Mouse (Mus musculus): ENCODE measurements around the gene Lgals9. TPM values are rescaled to one million over a fixed set of nuclear protein-coding genes. Genes with fewer than 3 reads are reported as not detected.

Lgals9 gene
- total RNA-seq, 2 experiments from 2014 or later, result 231 to 677 TPM

- no peak for ATAC-seq (replicated peaks; ENCODE audit: low FRiP score, low TSS enrichment, poor library complexity, severe bottlenecking)
Measured at GRCm38 (mm10) chr11:78934727-78935126, 50.0 kb downstream of the Lgals9 start.

DNA sequence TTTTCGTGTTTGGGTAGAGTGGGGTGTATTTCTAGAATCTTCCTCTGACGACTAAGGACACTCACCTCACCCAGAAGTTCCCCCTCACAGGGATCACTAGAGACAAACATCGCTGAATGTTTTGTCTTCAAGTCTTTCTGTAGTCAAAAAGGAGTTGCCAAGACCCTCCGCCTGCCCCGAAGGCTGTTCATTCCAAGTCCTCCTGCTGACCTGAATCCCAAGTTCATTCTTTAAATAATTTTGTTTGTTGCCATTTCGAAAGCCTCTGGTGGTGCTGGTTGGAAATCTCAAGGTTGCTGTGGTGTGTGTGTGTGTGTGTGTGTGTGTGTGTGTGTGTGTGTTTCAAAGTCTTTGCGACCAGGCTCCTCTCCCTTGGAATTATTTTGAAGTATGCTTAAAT lies 50.4 kb downstream of the Lgals9 start:
- no peak for ATAC-seq (replicated peaks; ENCODE audit: low FRiP score, low TSS enrichment, poor library complexity, severe bottlenecking)

GRCm38 (mm10) chr11:78929345-78929744 lies 55.4 kb downstream of the Lgals9 start:
- no peak for ATAC-seq (replicated peaks; ENCODE audit: low FRiP score, low TSS enrichment, poor library complexity, severe bottlenecking)

GRCm38 (mm10) chr11:78924916-78925315 lies 59.8 kb downstream of the Lgals9 start:
- no peak for ATAC-seq (replicated peaks; ENCODE audit: low FRiP score, low TSS enrichment, poor library complexity, severe bottlenecking)

DNA sequence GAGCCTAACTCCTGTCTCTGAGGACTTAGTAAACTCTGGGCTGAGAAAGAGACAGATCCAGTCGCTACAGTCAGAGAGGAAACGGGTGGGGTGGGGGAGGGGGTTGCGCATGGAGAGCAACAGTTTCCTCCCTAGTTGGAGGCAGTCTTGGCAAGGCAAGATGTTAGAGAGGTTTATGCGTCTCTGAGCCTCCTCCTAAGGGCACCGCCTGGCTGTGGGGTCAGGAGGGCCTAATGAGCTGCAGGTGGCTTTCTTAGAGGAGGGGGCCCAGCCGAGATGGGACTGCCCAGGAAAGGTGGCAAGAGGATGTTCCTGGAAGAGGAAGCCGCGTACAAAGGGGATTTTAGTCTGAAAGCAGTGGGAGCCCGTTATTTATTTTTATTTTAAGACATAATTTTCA lies 60.6 kb downstream of the Lgals9 start:
- ATAC-seq (replicated peaks; ENCODE audit: low FRiP score, low TSS enrichment, poor library complexity, severe bottlenecking), result no peak

GRCm38 (mm10) chr11:78922678-78923407 lies 61.9 kb downstream of the Lgals9 start:
- peak; percentile 51; the same call in 1 of the 2 replicates for ATAC-seq (replicated peaks; ENCODE audit: low FRiP score, low TSS enrichment, poor library complexity, severe bottlenecking)

- no peak for ATAC-seq (replicated peaks; ENCODE audit: low FRiP score, low TSS enrichment, poor library complexity, severe bottlenecking)
Measured at GRCm38 (mm10) chr11:78920411-78920939, 64.3 kb downstream of the Lgals9 start, which contains the start of gene Nos2. Gene Nos2, plus strand, starts transcription at chr11:78920787.

GRCm38 (mm10) chr11:78919745-78920144 lies 65.0 kb downstream of the Lgals9 start:
- no peak for ATAC-seq (replicated peaks; ENCODE audit: low FRiP score, low TSS enrichment, poor library complexity, severe bottlenecking)

DNA sequence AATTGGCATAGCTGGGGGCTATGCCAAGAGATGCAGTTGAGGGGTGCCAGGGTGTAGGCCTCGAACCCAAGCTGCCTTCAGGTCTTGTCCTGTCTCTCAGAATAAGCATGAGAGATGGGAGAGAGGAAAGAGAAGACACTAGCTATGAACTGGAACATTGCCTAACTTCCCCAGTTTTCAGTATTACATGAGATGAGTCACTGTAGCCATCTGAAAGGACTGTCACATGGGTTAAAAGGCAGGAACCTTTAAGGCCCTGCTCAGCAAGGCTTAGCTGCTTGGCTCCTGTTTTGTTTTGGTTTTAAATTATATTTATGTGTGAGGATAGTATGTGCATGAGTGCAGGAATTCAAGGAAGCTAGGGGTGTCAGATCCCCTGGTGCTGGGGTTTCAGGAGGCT lies 68.3 kb downstream of the Lgals9 start:
- ATAC-seq (replicated peaks; ENCODE audit: low FRiP score, low TSS enrichment, poor library complexity, severe bottlenecking), result no peak

DNA sequence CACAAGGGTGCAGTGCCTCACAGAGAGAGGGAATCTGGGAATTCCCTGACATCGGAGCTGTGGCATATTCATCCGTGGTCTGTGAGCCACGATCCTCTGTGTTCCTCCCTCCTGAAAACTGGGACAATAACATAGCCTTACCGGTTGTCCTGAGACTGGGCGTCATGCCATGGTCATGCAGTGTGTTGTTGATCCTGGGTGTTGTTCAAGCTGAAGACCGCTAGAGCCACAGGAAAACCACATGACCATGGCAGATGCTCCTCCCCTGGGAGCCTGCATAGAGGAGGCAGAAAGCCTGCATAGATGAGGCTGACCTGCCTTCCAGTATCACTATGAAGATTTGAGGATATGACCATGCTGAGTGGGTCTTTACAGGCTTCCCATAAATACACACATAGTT lies 69.3 kb downstream of the Lgals9 start:
- no peak for ATAC-seq (replicated peaks; ENCODE audit: low FRiP score, low TSS enrichment, poor library complexity, severe bottlenecking)

Other genes starting within 250 kb of the Lgals9 start
- 27.0 and 42.5 TPM in 2 replicates for gene Ccnq, start 233.2 kb downstream of the Lgals9 start, total RNA-seq (2014; fragmentation: Nextera tagmentation)
- gene Ccnq, start 233.2 kb downstream of the Lgals9 start, total RNA-seq (2017), result 30.9 and 32.6 TPM in 2 replicates
- gene Lyrm9, start 158.4 kb downstream of the Lgals9 start, total RNA-seq (2014; fragmentation: Nextera tagmentation), result 13.9 and 15.4 TPM in 2 replicates
- gene Lyrm9, start 158.4 kb downstream of the Lgals9 start, total RNA-seq (2017), result 38.5 and 91.6 TPM in 2 replicates
- gene Nos2, start 64.2 kb downstream of the Lgals9 start, total RNA-seq (2014; fragmentation: Nextera tagmentation), result not detected in 2 replicates
- gene Nos2, start 64.2 kb downstream of the Lgals9 start, total RNA-seq (2017), result not detected in 2 replicates
- 5.4 and 11.9 TPM in 2 replicates for gene Ksr1, start 161.5 kb upstream of the Lgals9 start, total RNA-seq (2014; fragmentation: Nextera tagmentation)
- 10.6 and 13.6 TPM in 2 replicates for gene Ksr1, start 161.5 kb upstream of the Lgals9 start, total RNA-seq (2017)

Data from megakaryocyte-erythroid progenitor cell, adult 5-6 weeks (primary cell).